Mouse (Mus musculus): ENCODE data around the gene Mapk8. TPM values are rescaled to one million over a fixed set of nuclear protein-coding genes. Genes with fewer than 3 reads are reported as not detected.
A peak's percentile ranks its signal among the peaks of the same experiment; 100 is the strongest.

Gene Mapk8
- total RNA-seq (2014; fragmentation: Nextera tagmentation) (31.9 and 46.2 TPM in 2 replicates), total RNA-seq (2017) (38.9 and 42.2 TPM in 2 replicates), polyA plus RNA-seq (2012) (6.9 and 7.2 TPM in 2 replicates)

- Histone ChIP-seq H3K4me3 (ENCODE audit: low read depth, low read length) (peak within 1 kb of the TSS; percentile 89), H3K27me3 (ENCODE audit: insufficient read depth, low read length) (peaks cover 7% of the 10 kb centered on the region; the same call in 1 of the 2 replicates), H3K36me3 (replicated peaks) (no peaks in the 10 kb centered on the region), H3K9me3 (replicated peaks) (no peaks in the 10 kb centered on the region), H3K4me1 (ENCODE audit: insufficient read depth, low read depth, low read length) (peaks cover 6% of the 10 kb centered on the region)
- TF ChIP-seq POLR2AphosphoS5 (IDR thresholded peaks at IDR 0.05; ENCODE audit: insufficient replicate concordance, low read depth, low read length): no peak
- no peak for TF ChIP-seq GATA1 (IDR thresholded peaks at IDR 0.05; ENCODE audit: borderline replicate concordance, low read length)
- ATAC-seq (ENCODE audit: extremely low read depth, insufficient number of reproducible peaks, low FRiP score, poor library complexity, severe bottlenecking) (peak; percentile 87), DNase-seq (ENCODE audit: low spot score) (peak; percentile 93)
These were observed at the start of gene Mapk8 for GRCm38 (mm10) chr14:33447027-33447569. TSS of gene Mapk8 (minus strand) at chr14:33447158.

- Histone ChIP-seq H3K9me3 (replicated peaks) (peaks cover 18% of the 10 kb centered on the region), H3K4me1 (ENCODE audit: insufficient read depth, low read depth, low read length) (no peaks in the 10 kb centered on the region), H3K36me3 (replicated peaks) (no peaks in the 10 kb centered on the region), H3K27me3 (ENCODE audit: insufficient read depth, low read length) (no peaks in the 10 kb centered on the region), H3K4me3 (ENCODE audit: low read depth, low read length) (no peak overlapping the region)
- no peak for ATAC-seq (ENCODE audit: extremely low read depth, insufficient number of reproducible peaks, low FRiP score, poor library complexity, severe bottlenecking)
- TF ChIP-seq GATA2 (IDR thresholded peaks at IDR 0.05; ENCODE audit: borderline replicate concordance, low read depth, low read length) (no peak), GATA1 (IDR thresholded peaks at IDR 0.05; ENCODE audit: borderline replicate concordance, low read length) (no peak), CTCF (IDR thresholded peaks at IDR 0.05; ENCODE audit: low read depth, low read length) (no peak), TAL1 (conservative IDR thresholded peaks at IDR 0.05; ENCODE audit: low read depth, low read length) (no peak), POLR2AphosphoS5 (IDR thresholded peaks at IDR 0.05; ENCODE audit: insufficient replicate concordance, low read depth, low read length) (no peak)
- DNase-seq (ENCODE audit: low spot score): no peak
These were observed 48.3 kb upstream of the Mapk8 start for GRCm38 (mm10) chr14:33495226-33495625.

GRCm38 (mm10) chr14:33487805-33488550, 41.0 kb upstream of the Mapk8 start:
- ATAC-seq (ENCODE audit: extremely low read depth, insufficient number of reproducible peaks, low FRiP score, poor library complexity, severe bottlenecking) (no peak), DNase-seq (ENCODE audit: low spot score) (no peak)
- Histone ChIP-seq H3K4me1 (ENCODE audit: insufficient read depth, low read depth, low read length) (no peaks in the 10 kb centered on the region), H3K9me3 (replicated peaks) (peaks cover 14% of the 10 kb centered on the region), H3K36me3 (replicated peaks) (no peaks in the 10 kb centered on the region), H3K4me3 (ENCODE audit: low read depth, low read length) (no peak overlapping the region), H3K27me3 (ENCODE audit: insufficient read depth, low read length) (no peaks in the 10 kb centered on the region)
- TF ChIP-seq CTCF (IDR thresholded peaks at IDR 0.05; ENCODE audit: low read depth, low read length) (no peak), POLR2AphosphoS5 (IDR thresholded peaks at IDR 0.05; ENCODE audit: insufficient replicate concordance, low read depth, low read length) (no peak), TAL1 (conservative IDR thresholded peaks at IDR 0.05; ENCODE audit: low read depth, low read length) (no peak), GATA2 (IDR thresholded peaks at IDR 0.05; ENCODE audit: borderline replicate concordance, low read depth, low read length) (no peak)

- Histone ChIP-seq H3K36me3 (replicated peaks) (no peaks in the 10 kb centered on the region), H3K4me3 (ENCODE audit: low read depth, low read length) (no peak overlapping the region), H3K9me3 (replicated peaks) (peaks cover 9% of the 10 kb centered on the region), H3K4me1 (ENCODE audit: insufficient read depth, low read depth, low read length) (no peaks in the 10 kb centered on the region), H3K27me3 (ENCODE audit: insufficient read depth, low read length) (no peaks in the 10 kb centered on the region)
- ATAC-seq (ENCODE audit: extremely low read depth, insufficient number of reproducible peaks, low FRiP score, poor library complexity, severe bottlenecking): no peak
- TF ChIP-seq TAL1 (conservative IDR thresholded peaks at IDR 0.05; ENCODE audit: low read depth, low read length): no peak
- TF ChIP-seq POLR2AphosphoS5 (IDR thresholded peaks at IDR 0.05; ENCODE audit: insufficient replicate concordance, low read depth, low read length): no peak
- TF ChIP-seq GATA1 (IDR thresholded peaks at IDR 0.05; ENCODE audit: borderline replicate concordance, low read length): no peak
- no peak for TF ChIP-seq CTCF (IDR thresholded peaks at IDR 0.05; ENCODE audit: low read depth, low read length)
- TF ChIP-seq GATA2 (IDR thresholded peaks at IDR 0.05; ENCODE audit: borderline replicate concordance, low read depth, low read length): no peak
- no peak for DNase-seq (ENCODE audit: low spot score)
These were observed 35.0 kb upstream of the Mapk8 start for GRCm38 (mm10) chr14:33481991-33482390.

GRCm38 (mm10) chr14:33476094-33476760, 29.3 kb upstream of the Mapk8 start:
- no peak overlapping the region for H3K4me3 ChIP-seq (ENCODE audit: low read depth, low read length)
- no peaks in the 10 kb centered on the region for H3K9me3 ChIP-seq (replicated peaks)
- ATAC-seq (ENCODE audit: extremely low read depth, insufficient number of reproducible peaks, low FRiP score, poor library complexity, severe bottlenecking) (no peak), DNase-seq (ENCODE audit: low spot score) (no peak)
- no peaks in the 10 kb centered on the region for H3K36me3 ChIP-seq (replicated peaks)
- TF ChIP-seq CTCF (IDR thresholded peaks at IDR 0.05; ENCODE audit: low read depth, low read length) (no peak), TAL1 (conservative IDR thresholded peaks at IDR 0.05; ENCODE audit: low read depth, low read length) (no peak), POLR2AphosphoS5 (IDR thresholded peaks at IDR 0.05; ENCODE audit: insufficient replicate concordance, low read depth, low read length) (no peak), GATA2 (IDR thresholded peaks at IDR 0.05; ENCODE audit: borderline replicate concordance, low read depth, low read length) (no peak), GATA1 (IDR thresholded peaks at IDR 0.05; ENCODE audit: borderline replicate concordance, low read length) (no peak)
- H3K27me3 ChIP-seq (ENCODE audit: insufficient read depth, low read length): 0 out of 2 replicates have a peak, but pooled peaks cover 2% of the 10 kb centered on the region
- no peaks in the 10 kb centered on the region for H3K4me1 ChIP-seq (ENCODE audit: insufficient read depth, low read depth, low read length)

GRCm38 (mm10) chr14:33474461-33474860, 27.5 kb upstream of the Mapk8 start:
- Histone ChIP-seq H3K4me1 (ENCODE audit: insufficient read depth, low read depth, low read length) (no peaks in the 10 kb centered on the region), H3K27me3 (ENCODE audit: insufficient read depth, low read length) (0 out of 2 replicates have a peak, but pooled peaks cover 2% of the 10 kb centered on the region), H3K36me3 (replicated peaks) (no peaks in the 10 kb centered on the region), H3K9me3 (replicated peaks) (no peaks in the 10 kb centered on the region), H3K4me3 (ENCODE audit: low read depth, low read length) (no peak overlapping the region)
- ATAC-seq (ENCODE audit: extremely low read depth, insufficient number of reproducible peaks, low FRiP score, poor library complexity, severe bottlenecking): no peak
- no peak for DNase-seq (ENCODE audit: low spot score)
- no peak for TF ChIP-seq GATA1 (IDR thresholded peaks at IDR 0.05; ENCODE audit: borderline replicate concordance, low read length)
- no peak for TF ChIP-seq CTCF (IDR thresholded peaks at IDR 0.05; ENCODE audit: low read depth, low read length)
- TF ChIP-seq POLR2AphosphoS5 (IDR thresholded peaks at IDR 0.05; ENCODE audit: insufficient replicate concordance, low read depth, low read length): no peak
- TF ChIP-seq TAL1 (conservative IDR thresholded peaks at IDR 0.05; ENCODE audit: low read depth, low read length): no peak
- TF ChIP-seq GATA2 (IDR thresholded peaks at IDR 0.05; ENCODE audit: borderline replicate concordance, low read depth, low read length): no peak

Measured in G1E (cell line).